Mouse (Mus musculus) erythroid progenitor cell, adult 5-6 weeks (primary cell): Measurements from ENCODE around the gene Lta. TPM values are rescaled to one million over a fixed set of nuclear protein-coding genes. Genes with fewer than 3 reads are reported as not detected.

Source experiments
- ATAC-seq: replicated peaks from 2 replicates; pipeline ENCODE4 v1.8.0; 2016; ENCODE audit warnings: moderate number of reproducible peaks, mild to moderate bottlenecking, moderate TSS enrichment, inconsistent platforms; ENCODE audit not compliant: poor library complexity, low FRiP score, severe bottlenecking
- total RNA-seq, 2 experiments: library from RNA; stranded (forward) in 1 of 2; stranded (reverse) in 1 of 2; fragments of 150-400 nt in 1 of 2; fragments of 186-747, 209-891 nt in 1 of 2; gene quantifications; 2 replicates each; pipeline versions ENCODE4 v1.2.3 to v1.2.4; 2015 to 2017; ENCODE audit warnings: low replicate concordance in 2 of 2

Lta gene
- total RNA-seq, 2 experiments from 2014 or later = not detected

- ATAC-seq = no peak
These were observed 16.0 kb downstream of the Lta start for GRCm38 (mm10) chr17:35189186-35189585.

DNA sequence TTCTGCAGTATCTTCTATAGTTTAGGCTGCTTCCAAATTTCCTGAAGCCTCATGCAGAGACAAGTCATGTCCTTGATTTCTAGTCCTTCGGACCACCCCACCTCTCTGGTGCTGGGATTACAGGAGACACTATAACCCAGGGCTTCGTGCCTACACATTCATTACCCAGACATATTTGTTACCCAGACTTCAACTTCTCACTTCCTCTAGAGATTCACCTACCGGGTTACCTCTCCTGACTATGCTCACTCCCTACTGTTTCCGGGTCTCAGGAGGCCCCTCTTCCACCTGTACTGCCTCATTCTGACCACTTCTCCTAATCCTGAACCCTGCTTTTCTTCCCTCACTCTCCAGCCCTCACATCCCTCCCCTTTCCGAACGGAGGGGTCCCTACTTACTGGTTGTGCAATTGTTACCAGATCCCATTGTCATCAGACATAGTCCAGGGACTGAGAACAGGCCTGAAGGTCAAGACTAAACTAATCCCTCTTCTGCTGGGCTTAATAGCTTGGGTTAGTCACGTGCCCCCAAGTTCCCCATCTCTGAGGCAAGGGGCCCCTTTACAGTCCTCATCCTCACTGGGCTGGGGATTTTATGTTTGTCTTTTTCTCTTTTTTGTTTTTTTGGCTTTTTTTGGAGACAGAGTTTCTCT is 17.1 kb downstream of the Lta start, which contains the start of gene Lst1:
TSS of gene Lst1 (minus strand) at position 481 of the 652 bp plus-strand sequence.
- no peak for ATAC-seq

DNA sequence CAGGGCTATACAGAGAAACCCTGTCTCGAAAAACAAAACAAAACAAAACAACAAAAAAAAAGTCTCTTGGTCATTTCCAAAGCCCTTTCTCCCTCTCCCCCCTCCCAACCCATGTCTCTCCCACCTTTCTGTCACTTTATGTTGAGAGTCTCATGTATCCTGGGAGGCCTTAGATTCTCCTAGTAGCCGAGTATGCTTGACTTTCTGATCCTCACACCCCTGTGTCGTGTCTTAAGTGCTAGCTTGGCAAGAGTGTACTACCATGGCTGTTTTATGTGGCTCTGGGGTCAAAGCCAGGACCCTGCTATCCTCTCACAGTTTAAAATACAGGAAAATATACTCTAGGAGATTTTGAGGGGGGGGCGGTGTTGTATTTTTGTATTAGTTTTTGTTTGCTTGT is 17.8 kb downstream of the Lta start:
- no peak for ATAC-seq

- ATAC-seq = no peak
These were observed 18.5 kb downstream of the Lta start for GRCm38 (mm10) chr17:35186681-35187080.

- peak; percentile 56; the same call in 1 of the 2 replicates for ATAC-seq
These were observed 19.2 kb downstream of the Lta start for GRCm38 (mm10) chr17:35185639-35186611.

DNA sequence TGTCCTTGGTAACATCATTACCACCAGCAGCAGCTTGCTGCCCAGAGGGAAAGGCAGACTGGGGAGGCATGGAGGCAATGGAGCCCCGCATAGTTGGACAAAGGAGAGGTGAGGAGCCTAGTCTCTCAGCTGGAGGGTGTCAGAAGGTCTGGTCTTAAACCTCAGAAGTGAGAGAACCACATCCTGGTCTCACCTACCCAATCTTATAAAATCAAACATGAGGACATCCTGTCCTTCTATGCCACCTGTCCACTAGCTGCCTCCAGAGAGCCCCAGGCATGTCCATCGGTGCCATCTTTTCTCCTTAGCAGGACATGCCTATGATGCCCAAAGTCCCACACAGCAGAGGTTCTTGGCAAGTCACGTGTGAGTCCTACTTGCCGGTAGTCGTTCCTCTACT is 25.1 kb downstream of the Lta start:
- no peak for ATAC-seq

DNA sequence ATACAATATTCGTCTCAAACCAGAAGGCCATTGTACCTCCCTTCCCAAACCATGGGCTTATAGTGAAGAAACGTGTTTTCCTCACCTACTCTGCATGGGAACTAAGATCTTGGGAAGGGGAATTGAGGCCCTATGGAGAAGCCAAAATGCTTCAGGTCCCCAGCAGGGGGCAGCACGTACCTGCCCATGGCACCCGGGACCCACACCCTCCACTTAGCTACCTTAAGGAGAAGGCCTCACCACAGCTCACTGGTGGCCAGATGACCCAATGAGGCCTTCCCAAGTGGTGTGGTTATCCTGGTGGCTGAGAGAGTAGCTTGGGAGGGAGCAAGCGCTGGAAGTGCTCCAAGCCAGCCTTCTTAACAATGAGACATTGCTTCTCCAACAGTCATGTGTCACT is 26.6 kb downstream of the Lta start:
- peak; percentile 89 for ATAC-seq

DNA sequence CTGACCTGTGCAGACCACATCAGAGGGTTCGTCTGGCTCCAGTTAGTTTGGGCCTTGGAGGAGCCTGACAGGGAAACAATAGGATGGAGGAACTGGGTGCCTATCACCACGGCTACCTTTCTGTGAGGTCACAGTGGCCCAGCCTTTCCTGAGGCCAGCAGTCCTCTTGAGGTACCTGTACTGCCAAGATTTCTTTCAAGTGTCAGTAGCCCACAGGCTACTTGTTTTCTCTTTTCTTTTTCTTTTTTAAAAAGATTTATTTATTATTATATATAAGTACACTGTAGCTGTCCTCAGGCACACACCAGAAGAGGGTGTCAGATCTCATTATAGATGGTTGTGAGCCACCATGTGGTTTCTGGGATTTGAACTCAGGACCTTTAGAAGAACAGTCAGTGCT is 29.2 kb downstream of the Lta start, which contains the start of gene Aif1:
TSS of gene Aif1 (minus strand) at position 101 of the 400 bp plus-strand sequence.
- no peak for ATAC-seq

GRCm38 (mm10) chr17:35175382-35175781 is 29.8 kb downstream of the Lta start:
- no peak for ATAC-seq

DNA sequence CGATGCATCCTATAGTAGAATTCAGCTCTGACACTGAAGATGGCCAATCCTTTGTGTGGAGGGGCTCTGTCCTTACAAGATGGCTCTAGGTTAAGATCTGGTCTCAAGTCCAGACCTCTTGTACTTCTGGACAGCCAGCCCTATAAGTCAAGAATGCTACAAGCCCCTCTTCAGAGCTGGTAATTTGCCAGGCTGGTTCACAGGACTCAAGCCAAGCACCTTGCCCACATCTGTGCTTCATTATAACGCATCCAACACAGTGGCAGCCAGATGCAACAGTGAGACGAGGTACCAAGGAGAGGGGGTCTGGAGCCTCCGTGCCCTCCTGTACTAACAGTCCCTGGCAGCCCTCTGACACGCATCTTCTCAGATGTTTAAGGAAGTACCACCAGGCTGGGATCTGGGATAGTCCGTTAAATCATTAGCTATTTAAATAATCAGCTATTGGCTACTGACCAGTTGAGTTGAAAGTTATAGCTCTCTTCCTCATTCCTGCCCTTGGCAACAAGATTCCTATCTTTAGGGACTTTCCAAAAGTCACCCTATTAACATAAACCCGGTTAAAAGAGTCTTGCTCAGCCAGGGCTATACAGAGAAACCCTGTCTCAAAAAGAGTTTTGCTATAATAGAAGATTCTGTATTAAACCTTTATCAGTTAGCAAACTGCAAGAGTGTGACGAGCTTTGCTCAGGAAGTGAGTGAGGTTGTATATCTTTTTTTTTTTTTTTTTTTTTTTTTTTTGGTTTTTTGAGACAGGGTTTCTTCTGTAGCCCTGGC is 30.8 kb downstream of the Lta start:
- no peak for ATAC-seq

DNA sequence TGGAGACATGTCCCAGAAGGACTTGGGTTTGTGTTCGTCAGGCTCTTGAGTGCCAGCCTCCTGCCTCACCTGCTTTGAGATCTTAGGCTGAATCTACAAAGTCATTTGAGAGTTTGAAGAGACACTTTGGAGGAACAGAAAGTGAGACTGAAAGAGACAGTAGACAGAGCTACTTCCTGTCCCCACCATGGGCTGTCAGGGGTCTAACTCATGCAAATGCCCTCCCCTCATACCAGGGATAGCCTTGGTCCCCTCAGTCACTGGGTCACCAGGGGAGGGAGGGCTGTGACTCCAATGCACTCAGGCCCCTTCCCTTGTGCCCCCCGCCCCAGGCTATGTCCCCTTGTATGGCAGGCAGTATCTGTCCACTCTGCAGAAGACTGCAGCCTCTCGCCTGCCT is 31.8 kb downstream of the Lta start:
- ATAC-seq = no peak

- no peak for ATAC-seq
These were observed 32.5 kb downstream of the Lta start for GRCm38 (mm10) chr17:35172445-35173234.

DNA sequence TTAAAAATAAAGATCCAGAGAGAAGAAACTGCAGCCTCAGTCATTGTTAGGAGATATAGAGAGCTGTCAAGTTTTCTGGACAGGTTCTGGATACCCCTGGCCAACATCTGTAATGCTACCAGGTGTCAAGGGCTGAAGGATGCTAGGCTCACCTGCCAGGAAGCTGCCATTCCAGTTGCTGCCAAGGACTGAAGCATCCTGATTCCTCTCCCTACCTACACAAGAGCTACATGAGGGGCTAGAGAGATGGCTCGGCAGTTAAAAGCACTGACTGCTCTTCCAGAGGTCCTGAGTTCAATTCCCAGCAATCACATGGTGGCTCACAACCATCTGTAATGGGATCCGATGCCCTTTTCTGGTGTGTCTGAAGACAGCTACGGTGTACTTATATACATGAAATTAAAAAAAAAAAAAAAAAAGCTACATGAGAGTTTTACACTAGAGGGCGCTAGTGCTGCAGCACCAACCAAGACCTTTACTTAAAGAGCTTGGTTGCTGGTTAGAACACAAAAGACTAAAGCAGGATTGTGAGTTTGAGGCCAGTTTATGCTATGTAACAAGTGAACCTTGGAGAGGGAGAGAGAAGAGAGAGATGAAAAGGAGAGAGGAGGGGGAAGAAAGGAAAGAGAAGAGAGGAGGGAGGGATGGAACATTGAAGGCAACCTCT is 36.5 kb downstream of the Lta start:
- no peak for ATAC-seq

- no peak for ATAC-seq
These were observed 37.4 kb downstream of the Lta start for GRCm38 (mm10) chr17:35167794-35168193.

- no peak for ATAC-seq
These were observed 38.7 kb downstream of the Lta start for GRCm38 (mm10) chr17:35166352-35167035.

DNA sequence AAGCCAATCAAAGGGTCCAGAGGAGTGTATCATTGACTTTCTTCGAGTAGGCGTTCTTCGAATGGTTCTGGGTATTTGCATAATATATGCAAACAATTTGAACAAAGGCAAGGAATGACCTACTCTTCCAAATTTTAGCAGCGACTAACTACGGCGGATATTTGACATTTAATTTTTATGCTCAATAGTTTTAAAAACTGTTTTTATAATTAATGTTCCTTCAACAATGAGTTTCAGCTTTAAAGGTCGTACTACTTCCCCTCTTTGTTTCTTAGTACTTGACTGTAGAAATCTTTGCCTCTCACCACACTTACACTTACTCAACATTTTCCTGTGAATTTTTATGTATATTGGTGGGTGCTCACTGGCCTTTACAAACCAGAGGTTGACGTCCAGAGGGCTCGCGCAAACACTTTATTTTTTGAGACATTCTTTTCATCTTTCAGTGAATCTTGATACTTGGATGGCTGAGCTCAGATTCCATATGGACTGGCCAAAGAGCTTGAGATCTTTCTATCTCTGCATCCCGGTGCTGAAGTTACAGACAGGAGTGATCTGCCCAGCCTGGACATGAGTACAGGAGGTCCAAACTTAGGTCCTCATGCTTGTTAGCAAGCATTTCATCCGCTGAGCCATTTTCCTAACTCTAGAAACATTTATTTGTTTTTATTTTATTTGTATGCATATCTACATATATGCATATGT is 39.5 kb downstream of the Lta start:
- no peak for ATAC-seq

- ATAC-seq = peak; percentile 93
These were observed 40.3 kb downstream of the Lta start, which contains the start of gene Prrc2a for GRCm38 (mm10) chr17:35164568-35165450. Prrc2a (minus strand) TSS chr17:35164897.
